Mouse (Mus musculus) thymus, postnatal 14 days (tissue): ENCODE measurements around the gene Tespa1.
A peak's percentile ranks its signal among the peaks of the same experiment; 100 is the strongest.
"Not testable (repeated sequence)": the region's sequence is repeated elsewhere in the genome, so short reads cannot be mapped to it uniquely, and the experiment has no call there.

Source experiments
- DNase-seq: peaks from one replicate; pipeline ENCODE4 v3.0.0; 2021

Gene Tespa1

GRCm38 (mm10) chr10:130322637-130323036, at the start of gene Tespa1:
Gene Tespa1 (plus strand): TSS chr10:130322870.
- peak; percentile 81 for DNase-seq

- no peak for DNase-seq
Measured at GRCm38 (mm10) chr10:130275759-130276158, 46.9 kb upstream of the Tespa1 start.

DNA sequence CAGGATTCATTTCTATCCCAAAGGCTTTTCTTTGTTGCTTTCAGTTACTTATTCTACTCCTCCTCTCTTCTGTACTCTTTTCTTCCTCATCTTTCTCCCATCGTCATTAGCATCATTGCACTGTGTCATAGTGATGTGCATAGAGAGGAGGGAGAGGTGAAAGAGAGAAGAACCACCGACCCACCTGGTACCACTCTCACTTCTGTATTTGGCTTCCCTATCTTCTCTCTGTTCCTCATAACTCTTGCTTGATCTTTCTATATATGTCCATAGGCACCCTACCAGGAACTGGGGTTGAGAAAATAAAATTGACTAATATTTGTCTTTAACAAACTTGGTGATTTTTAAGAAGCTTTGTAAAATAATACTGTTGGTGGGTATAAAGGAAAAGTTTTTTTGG, 46.2 kb upstream of the Tespa1 start:
- no peak for DNase-seq

DNA sequence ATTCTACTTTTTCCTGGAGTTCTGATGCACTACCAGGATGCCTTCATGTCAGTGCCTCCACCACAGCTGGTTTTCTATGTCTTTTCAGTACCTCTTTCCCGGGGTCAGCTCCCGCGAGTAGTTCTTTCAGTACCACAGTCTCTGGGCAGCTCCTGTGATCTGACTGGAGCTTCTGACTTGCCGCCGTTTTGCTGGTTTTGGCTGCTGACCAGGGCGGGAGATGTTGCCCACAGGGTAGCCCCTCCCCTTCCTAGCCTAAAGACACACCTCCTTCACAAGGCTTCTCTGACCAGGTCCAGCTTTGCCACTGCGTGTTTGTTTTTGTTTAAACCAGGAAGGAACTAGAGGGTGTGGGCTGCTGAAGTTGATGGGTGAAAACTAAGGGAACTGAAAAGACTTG, 42.6 kb upstream of the Tespa1 start, which contains the start of gene Neurod4:
Neurod4 (minus strand) TSS at position 175 of the 400 bp plus-strand sequence.
- DNase-seq: no peak

DNA sequence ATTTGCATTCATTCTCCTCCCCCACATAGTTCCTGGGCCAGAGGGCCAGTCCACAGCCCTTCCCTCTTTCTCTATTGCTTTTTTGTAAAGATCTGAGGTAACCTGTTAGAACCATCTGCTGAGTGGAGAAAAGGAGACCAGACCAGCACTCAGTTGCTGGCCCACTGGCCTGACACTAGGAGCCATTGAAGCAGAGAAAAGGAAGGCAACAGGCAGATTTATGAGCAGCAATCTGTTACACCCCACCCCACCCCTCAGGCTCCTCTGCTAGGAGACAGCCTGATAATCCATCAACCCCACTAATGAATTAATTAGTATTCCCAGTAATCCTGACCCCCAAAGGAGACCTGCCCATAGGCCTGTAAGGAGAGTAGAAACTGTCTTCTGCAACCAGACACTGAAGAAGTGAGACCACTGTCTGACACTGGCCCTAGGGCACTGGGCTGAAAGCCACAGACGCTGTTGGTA, 40.7 kb upstream of the Tespa1 start:
- DNase-seq: no peak

DNA sequence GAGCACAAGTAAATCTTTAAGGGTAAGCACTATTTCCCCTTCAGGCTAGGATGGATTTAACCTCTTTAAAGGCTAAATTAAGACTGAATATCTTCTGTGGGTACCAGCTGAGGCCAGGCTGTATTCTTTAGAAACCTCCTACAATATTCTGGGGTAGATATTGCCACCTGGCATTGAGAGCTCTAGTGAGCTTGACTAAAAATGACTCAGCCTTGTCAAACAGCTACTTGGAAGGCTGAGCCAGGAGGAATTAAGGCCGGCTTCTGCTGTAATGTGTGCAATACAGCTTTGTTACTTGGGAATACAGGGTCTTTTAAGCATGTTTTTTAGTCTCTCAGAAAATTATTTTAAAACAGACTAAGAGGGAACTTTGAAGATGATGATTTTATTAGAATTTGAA, 35.5 kb upstream of the Tespa1 start:
- no peak for DNase-seq

- no peak for DNase-seq
Measured at GRCm38 (mm10) chr10:130288007-130288406, 34.7 kb upstream of the Tespa1 start.

DNA sequence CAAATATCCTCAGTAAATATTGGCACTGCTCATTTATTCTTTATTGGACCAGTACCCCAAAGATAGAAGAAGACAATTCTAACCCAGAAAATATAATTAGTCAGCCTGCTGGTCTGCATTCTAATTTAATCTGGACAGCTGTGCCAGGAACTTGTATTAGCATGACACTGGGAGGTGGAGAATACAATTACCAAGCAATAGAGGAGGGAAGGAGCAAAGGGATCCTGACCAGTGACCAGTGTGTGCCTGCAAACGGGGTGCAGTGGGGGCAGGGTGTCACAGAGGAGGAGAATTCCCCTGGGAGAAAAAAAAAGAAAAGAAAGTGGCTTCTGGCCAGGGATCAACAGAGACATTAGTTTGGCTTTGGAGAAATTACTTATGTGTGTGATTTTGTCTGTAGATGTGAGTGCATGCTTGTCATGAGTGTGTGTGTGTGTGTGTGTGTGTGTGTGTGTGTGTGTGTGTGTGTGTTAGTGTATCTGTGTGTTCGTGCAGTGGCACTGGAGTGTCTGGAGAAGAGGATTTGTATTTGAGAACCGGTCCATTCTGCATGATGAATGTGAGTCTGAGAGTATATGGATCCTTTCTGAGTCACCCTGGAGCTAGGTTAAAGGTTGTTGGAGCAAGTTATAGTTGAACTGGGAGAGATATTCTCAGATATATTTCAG, 28.8 kb upstream of the Tespa1 start:
- DNase-seq: no peak

GRCm38 (mm10) chr10:130298748-130299147, 23.9 kb upstream of the Tespa1 start:
- not testable (repeated sequence) for DNase-seq

DNA sequence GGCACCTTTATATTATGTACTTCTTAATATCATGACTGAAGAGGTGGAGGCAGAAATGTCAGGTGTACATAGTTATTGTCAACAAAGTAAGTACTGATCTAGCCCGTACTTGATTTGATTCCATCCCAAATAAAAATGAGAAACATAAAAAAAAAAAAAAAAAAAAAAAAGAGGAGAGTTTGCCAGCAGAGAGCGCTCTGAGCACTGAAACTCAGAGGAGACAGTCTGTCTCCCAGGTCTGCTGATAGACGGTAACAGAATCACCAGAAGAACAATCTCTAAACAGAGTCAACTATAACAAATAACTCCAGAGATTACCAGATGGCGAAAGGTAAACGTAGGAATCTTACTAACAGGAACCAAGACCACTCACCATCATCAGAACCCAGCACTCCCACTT, 18.5 kb upstream of the Tespa1 start:
- not testable (repeated sequence) for DNase-seq

DNA sequence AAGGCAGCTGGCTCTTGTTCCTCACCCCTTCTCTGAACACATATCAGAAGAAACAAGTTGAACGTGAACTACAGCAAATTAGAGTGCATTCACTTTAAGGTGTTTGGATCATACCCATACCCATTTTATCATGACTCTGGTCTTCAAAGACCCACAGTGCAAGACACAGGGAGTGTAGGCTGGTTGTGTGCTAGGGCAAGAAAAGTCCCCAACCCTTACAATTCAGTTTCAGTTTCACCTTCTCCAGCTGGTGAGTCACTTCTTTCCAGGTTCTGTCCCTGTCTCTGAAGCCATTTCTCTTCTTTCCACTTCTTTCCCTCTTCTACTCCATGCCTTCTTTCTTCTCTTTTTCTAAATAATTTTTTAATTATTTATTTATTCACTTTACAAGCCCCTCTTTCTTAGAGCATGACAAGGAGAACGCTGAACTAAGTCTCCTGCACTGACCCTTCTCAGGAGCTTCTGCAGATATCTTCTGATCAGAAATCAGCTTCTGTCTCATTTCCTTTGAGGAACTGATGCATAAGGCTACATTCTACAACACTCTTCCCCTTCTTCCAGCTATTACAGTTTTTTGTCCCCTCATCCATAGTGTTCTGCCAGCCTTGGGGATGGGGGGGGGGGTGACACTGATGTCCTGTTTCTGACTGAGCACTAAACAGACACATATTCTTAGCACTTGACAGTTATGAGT, 11.0 kb upstream of the Tespa1 start:
- no peak for DNase-seq

DNA sequence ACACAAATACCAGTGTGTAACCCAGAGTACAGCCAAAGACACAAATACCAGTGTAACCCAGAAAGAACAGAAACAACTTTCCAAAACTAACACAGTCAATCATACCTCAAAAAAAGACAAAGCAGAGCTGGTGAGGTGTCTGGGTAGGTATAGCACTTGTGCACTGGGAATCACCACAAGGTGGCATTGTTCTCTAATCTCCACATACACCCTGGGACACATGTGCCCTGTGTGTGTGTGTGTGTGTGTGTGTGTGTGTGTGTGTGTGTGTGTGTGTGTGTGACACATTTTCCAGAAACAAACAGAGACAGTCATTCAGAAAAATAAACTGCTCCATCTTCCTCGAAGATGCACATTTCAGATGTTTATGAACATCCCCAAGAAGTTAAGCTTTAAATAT, 9.1 kb upstream of the Tespa1 start:
- DNase-seq: peak; percentile 82

DNA sequence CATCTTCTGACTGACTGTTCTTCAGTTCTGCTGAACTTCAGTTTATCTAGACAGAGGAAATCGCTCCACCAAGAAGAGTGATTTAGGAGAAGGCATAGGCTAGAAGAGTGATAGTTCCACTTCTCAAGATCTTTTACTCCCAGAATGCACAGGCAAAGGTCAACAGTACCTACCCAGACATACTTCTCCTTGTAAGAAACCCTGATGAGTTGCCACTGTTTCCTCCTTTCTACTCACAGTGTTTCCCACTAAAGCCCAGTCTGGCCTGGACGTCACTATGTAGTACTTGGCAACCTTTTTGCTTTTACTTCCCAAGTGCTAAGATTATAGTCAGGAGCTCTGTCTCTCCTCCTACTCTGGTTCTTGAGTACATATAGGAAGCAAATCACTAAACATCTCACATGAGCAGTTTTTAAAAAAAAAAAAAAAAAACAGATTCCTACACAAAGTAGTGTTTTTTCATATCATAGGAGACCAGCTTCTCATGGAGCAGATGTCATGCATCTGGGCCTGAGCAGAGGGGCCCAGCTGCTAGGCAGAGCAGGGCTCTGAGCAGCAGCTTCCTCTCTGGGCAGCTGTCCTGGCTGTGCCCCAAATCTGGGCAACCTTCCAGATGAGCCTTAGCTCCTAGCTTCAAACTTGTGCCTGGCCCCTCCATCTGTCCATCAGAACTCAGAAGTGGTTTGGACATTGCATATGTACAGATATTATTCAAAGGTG, 8.4 kb upstream of the Tespa1 start:
- DNase-seq: no peak

- DNase-seq: no peak
Measured at GRCm38 (mm10) chr10:130315846-130316245, 6.8 kb upstream of the Tespa1 start.

DNA sequence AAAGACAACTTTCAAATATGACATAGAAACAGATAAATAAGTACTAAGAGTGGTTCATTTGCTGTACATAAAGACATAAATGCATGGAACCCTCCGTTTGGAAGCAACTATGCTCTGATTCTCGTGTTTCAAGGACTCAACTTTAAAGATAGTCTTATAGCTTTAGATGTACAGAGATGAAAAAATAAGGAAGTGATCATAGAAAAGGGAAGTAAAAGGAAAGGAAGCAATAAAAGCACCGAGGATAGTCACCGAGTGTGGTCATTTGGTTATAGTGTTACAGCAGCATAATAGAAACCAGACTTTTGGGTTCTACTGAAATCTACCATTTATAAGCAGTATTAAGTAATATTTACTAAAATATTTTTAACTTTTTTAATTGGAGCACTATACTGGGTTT, 4.0 kb upstream of the Tespa1 start:
- DNase-seq: no peak

DNA sequence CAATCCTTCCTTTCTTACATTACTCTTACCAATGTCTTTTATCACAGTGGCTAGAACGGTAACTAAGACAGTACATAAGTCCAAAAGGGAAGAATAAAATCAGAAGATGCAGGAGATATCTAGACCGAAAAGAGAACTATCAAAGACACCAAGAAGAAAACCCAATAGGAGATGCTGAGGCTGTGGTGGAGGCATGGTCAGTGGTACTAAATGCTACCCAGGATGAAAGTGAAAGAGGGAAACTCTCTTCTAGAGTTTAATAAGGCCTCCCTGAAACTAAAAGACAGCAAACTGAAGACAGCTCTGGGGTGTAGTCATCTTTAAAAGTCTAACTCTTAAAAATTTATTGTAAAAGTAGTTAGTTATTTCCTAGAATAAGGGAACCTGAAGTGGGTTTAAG, 2.0 kb upstream of the Tespa1 start:
- DNase-seq: no peak

DNA sequence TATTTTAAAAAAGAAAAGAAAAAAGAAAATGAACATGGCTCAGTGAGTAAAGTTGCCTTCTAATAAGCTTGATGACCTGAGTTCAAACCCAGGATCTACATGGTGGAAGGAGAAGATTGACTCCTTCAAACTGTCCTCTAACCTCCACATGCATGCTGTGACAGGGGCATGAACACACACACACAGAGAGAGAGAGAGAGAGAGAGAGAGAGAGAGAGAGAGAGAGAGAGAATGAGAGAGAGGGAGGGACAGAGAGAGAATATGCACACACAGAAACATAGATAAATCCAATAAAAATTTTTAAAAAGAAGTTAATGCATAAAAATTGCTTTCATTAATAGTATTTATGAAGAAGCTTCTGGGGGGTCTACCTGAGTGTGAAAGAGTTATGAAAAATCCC, 608 bp upstream of the Tespa1 start:
- DNase-seq: no peak

DNA sequence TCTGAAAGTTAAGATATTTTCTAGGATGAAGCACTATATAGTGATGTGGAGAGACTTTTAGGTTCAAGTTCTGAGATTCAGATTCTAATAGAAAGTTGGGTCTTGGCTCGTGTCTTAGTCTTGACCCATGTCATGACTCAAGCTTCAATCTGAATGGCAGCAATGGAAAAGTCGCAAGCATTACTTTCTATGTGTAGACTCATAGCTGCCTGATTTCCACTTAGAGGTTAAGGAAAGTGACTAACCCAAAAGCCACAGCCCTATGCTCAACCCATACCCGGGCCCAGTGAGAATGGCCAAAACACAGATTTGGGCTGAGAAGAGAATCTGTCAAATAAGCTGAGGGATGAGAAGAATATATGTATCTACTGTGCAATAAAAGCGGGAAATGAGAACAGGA, 1.6 kb downstream of the Tespa1 start:
- DNase-seq: no peak

- DNase-seq: no peak
Measured at GRCm38 (mm10) chr10:130330711-130331110, 8.0 kb downstream of the Tespa1 start.

- no peak for DNase-seq
Measured at GRCm38 (mm10) chr10:130336385-130336784, 13.7 kb downstream of the Tespa1 start.

DNA sequence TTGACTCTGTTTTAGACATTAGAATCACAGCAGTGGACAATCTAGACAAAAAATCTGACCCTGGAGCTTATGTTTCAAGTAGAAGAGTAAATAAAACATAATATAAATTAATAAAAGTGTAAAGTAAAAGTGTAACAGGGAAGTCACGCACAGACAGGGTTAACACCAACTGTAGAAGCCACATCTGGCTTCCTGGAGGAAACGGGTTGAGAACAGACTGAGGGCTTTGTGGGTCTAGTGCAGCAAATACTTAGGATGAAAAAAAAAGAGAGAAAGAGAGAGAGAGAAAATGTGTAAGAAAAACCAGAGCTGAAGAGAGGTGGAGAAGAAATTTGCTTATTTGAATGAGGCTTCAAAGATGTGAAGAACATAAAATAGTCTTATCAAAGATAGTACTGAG, 14.9 kb downstream of the Tespa1 start:
- peak; percentile 58 for DNase-seq

DNA sequence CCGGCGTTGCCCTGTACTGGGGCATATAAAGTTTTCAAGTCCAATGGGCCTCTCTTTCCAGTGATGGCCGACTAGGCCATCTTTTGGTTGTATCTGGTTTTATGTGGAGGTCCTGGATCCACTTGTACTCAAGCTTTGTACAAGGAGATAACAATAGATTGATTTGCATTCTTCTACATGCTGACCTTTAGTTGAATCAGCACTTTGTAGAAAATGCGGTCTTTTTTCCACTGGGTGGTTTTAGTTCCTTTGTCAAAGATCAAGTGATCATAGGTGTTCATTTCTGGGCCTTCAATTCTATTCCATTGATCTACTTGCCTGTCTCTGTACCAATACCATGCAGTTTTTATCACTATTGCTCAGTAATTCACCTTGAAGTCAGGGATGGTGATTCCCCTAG, 17.4 kb downstream of the Tespa1 start:
- DNase-seq: not testable (repeated sequence)

GRCm38 (mm10) chr10:130344056-130344455, 21.4 kb downstream of the Tespa1 start:
- DNase-seq: no peak
